Mouse (Mus musculus) spleen, adult 2 months (tissue): Measurements from ENCODE around the gene Coro6. TPM values are rescaled to one million over a fixed set of nuclear protein-coding genes. Genes with fewer than 3 reads are reported as not detected.

Experiments
- DNase-seq, 2 experiments: peaks; one replicate each; pipeline versions ENCODE4 v3.0.0 to v3.0.0-alpha.2; 2012 to 2021; ENCODE audit warnings: low spot score in 2 of 2, low read depth in 1 of 2
- H3K27ac ChIP-seq: fragments of 200-500 bp; 2 replicates; pipeline ENCODE4 v1.5.1; 2012; ENCODE audit warnings: low read length, inconsistent platforms; ENCODE audit not compliant: insufficient read depth
- H3K27me3 ChIP-seq: fragments of 200-500 bp; 2 replicates; pipeline ENCODE4 v1.6.1; 2012; ENCODE audit warnings: mild to moderate bottlenecking, moderate library complexity, low read length, inconsistent platforms; ENCODE audit not compliant: control insufficient read depth, insufficient read depth
- H3K36me3 ChIP-seq: fragments of 200-500 bp; 2 replicates; pipeline ENCODE4 v1.6.1; 2012; ENCODE audit warnings: mild to moderate bottlenecking, low read length, inconsistent platforms; ENCODE audit not compliant: control insufficient read depth, insufficient read depth
- H3K4me1 ChIP-seq: fragments of 200-500 bp; 2 replicates; pipeline ENCODE4 v1.6.1; 2011; ENCODE audit warnings: inconsistent platforms; ENCODE audit not compliant: control insufficient read depth, insufficient read depth, insufficient read length
- H3K4me3 ChIP-seq: fragments of 200-500 bp; 2 replicates; pipeline ENCODE4 v1.5.1; 2011; ENCODE audit warnings: mild to moderate bottlenecking, inconsistent platforms; ENCODE audit not compliant: insufficient read depth, insufficient read length; ENCODE audit errors: extremely low read depth
- CTCF ChIP-seq: fragments of 200-500 bp; IDR thresholded peaks from 2 replicates; pipeline ENCODE4 v1.5.1; 2011; ENCODE audit warnings: mild to moderate bottlenecking, inconsistent platforms; ENCODE audit not compliant: insufficient read depth, insufficient read length, insufficient replicate concordance; ENCODE audit errors: extremely low read depth
- POLR2A ChIP-seq: fragments of 200-500 bp; IDR thresholded peaks from 2 replicates; pipeline ENCODE4 v1.6.1; 2011; ENCODE audit warnings: low read depth, low read length, inconsistent platforms
- WGBS: fragments of 180-500 bp; shearing (Covaris S2); methylation state at CpG from one replicate; pipeline ENCODE4 v1.1.7; 2018; 5-methylcytosine and 5-hydroxymethylcytosine counted together
- polyA plus RNA-seq: library from polyadenylated mRNA; depleted of rRNA; stranded (reverse); fragments of >200 nt; gene quantifications from 2 replicates; pipeline ENCODE4 v1.2.3, GENCODE M21; 2012

Gene Coro6
- polyA plus RNA-seq, 1 experiment, result 1.1 TPM

DNA sequence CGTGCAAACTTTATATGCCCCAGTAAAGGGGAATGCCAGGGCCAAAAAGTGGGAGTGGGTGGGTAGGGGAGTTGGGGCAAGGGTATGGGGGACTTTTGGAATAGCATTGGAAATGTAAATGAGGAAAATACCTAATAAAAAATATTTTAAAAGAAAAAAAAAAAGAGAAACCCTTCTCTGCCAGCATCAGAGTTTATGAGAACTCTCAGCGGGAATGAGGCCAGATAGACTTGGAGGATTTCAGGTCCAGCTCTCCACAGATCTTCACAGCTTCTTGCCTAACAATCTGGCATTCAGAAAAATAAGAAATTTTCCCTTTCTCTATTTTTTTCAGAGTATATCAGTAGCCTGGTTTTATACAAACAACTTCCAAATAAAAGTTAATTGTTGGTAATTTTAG lies 25.2 kb upstream of the Coro6 start:
- TF ChIP-seq CTCF (no peak), POLR2A (no peak)
- WGBS, result 97% methylated on average over 2 of the region's 2 CpGs

DNA sequence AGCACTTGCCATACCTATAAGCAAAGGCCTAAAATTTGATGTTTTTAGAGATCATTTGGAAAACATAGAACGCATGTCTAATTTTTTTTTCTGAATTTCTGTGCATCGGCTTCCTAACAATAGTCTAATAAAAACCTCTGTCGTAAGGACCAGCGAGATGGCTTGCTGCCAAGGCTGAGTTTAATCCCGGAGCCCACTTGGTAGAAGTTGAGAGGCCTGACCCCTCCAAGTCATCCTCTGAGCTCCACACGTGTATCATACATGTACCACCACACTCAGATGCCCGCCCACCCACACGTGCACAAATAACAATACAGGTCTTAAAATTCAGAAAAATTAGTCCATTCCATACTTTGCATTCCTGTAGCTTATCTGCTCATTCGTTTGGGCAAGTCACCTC lies 22.1 kb upstream of the Coro6 start:
- H3K27me3 ChIP-seq, result no peaks in the 10 kb centered on the region
- 91% methylated on average over 9 of the region's 9 CpGs for WGBS
- no peak overlapping the region for H3K27ac ChIP-seq
- H3K36me3 ChIP-seq, result peaks cover 34% of the 10 kb centered on the region
- H3K4me1 ChIP-seq, result peaks cover 6% of the 10 kb centered on the region; the same call in 1 of the 2 replicates
- DNase-seq, result no peak
- H3K4me3 ChIP-seq, result no peak overlapping the region
- no peak for TF ChIP-seq POLR2A
- TF ChIP-seq CTCF, result no peak

More for the DNA sequence above, 25.2 kb upstream of the Coro6 start:
- no peak overlapping the region for H3K4me3 ChIP-seq
- DNase-seq, result no peak
- H3K27me3 ChIP-seq, result no peaks in the 10 kb centered on the region
- H3K27ac ChIP-seq, result no peak overlapping the region
- H3K36me3 ChIP-seq, result peaks cover 31% of the 10 kb centered on the region
- peaks cover 4% of the 10 kb centered on the region; the same call in 1 of the 2 replicates for H3K4me1 ChIP-seq

DNA sequence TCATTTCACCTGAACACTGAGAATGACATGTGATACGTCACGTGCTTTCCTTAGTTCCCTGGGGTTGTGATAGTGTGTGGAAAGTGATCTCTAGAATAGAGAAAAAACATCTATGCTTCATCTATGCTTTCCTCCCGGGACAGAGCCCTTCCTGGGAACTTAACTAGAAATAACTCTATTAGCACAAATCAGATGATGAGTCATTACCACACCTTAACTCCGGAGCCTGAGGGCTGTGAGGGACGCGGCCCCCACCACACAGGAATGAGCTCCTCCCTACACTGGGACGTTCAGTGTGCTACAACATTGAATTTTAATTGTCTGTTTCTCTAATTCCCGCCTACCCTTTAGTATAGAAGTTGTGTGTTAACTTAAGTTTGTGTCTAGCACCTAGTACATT lies 21.2 kb upstream of the Coro6 start:
- Histone ChIP-seq H3K36me3 (peaks cover 34% of the 10 kb centered on the region), H3K27me3 (no peaks in the 10 kb centered on the region), H3K27ac (no peak overlapping the region), H3K4me3 (no peak overlapping the region), H3K4me1 (peaks cover 6% of the 10 kb centered on the region; the same call in 1 of the 2 replicates)
- no peak for DNase-seq
- WGBS, result 82% methylated on average over 8 of the region's 8 CpGs
- TF ChIP-seq POLR2A (no peak), CTCF (no peak)

DNA sequence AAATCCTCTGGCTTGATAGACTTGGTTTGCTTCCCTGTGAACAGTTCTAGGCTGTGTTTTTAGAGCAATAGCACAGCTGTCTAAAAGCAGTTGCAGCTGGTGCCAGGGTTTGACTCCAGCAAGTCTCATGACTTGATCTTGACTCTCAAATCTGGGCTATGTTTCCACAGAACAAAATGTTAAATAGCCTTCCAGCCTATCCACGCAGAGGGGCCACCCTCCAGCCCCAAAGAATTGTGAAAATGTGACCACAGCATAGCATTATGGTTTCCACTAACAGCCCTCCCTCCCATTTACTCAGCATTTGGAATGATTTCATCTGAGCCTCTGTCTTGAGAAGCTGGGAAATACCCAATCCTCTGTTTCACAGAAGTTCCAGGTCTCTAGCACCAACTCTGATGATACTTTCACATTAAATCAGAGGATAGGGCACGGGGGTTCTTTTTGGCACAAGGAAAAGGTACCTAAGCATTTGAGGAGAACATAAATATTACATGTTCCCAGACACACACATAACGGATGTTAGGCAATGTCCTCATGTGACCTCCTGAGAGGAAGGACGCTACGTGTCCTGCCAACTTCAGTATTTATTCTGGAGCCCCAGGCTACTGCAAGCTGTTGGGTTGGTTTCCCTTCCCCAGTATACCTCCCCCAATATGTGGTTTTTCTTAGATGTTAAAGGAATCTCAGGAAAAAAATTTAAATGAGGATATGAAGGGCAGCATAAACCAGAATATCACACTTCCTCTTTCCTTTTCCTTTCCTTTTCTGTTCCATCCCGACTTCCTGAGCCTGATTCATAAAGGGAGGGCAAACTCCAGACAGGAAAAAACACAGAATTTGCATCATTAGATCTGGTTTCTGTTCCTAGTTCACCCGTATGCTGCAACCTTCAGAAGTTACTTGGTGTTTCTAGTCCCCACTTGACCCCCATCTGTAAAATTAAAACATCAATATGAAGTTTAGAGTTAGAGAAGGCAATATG lies 19.7 kb upstream of the Coro6 start:
- Histone ChIP-seq H3K4me3 (no peak overlapping the region), H3K4me1 (peaks cover 8% of the 10 kb centered on the region), H3K27me3 (no peaks in the 10 kb centered on the region), H3K27ac (peak overlapping the region; percentile 41; the same call in 1 of the 2 replicates), H3K36me3 (peaks cover 33% of the 10 kb centered on the region)
- DNase-seq, result no peak
- WGBS, result 33% methylated on average over 7 of the region's 7 CpGs
- TF ChIP-seq CTCF (no peak), POLR2A (no peak)

DNA sequence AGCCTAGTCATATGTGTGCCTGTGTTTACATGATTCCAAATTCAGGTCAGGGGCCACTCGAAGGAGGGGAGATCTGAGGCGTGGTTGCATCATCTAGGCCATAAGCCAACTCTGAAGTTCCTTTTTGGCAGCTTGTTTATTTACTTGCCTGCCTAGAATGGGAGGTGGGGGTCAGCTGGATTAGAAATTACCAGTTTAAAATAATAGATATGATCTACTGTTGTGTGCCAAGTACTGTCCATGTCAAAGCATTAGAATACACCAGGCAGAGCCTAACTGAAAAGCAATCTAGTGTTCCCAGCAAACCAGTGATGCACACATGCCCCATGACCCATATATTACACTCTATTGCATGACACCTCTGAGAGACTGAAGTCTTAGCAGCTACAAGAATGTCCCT lies 17.3 kb upstream of the Coro6 start:
- peaks cover 8% of the 10 kb centered on the region for H3K4me1 ChIP-seq
- peaks cover 27% of the 10 kb centered on the region for H3K36me3 ChIP-seq
- H3K27me3 ChIP-seq, result no peaks in the 10 kb centered on the region
- TF ChIP-seq POLR2A (no peak), CTCF (no peak)
- H3K4me3 ChIP-seq, result no peak overlapping the region
- no peak overlapping the region for H3K27ac ChIP-seq
- WGBS, result 65% methylated on average over 2 of the region's 2 CpGs
- DNase-seq, result no peak

DNA sequence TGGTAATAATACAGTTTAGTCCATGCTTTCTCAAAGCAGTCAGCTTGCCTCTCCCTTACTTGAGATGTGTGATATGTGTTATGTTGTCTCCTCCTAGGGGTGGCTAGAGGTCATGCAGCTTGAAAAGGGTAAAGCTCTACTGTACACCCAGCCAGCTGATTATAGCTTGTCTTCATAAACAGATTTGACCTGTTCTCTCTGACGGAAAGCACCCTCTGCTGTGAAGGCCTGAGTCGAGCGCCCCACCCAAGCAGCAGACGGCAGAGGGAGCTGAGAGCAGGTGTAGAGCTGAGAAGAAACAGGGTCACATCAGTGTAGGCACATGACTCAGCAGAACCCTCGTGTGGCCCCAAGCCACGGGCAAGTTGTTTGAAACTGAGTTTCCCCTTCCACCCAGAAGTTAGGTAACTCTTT lies 15.6 kb upstream of the Coro6 start:
- Histone ChIP-seq H3K27ac (no peak overlapping the region), H3K27me3 (no peaks in the 10 kb centered on the region), H3K4me1 (peaks cover 8% of the 10 kb centered on the region), H3K4me3 (no peak overlapping the region), H3K36me3 (peaks cover 25% of the 10 kb centered on the region)
- WGBS, result 18% methylated on average over 6 of the region's 6 CpGs
- peak; percentile 49 to 51 for DNase-seq
- no peak for TF ChIP-seq POLR2A
- peak; percentile 37; the same call in 1 of the 2 replicates for TF ChIP-seq CTCF

DNA sequence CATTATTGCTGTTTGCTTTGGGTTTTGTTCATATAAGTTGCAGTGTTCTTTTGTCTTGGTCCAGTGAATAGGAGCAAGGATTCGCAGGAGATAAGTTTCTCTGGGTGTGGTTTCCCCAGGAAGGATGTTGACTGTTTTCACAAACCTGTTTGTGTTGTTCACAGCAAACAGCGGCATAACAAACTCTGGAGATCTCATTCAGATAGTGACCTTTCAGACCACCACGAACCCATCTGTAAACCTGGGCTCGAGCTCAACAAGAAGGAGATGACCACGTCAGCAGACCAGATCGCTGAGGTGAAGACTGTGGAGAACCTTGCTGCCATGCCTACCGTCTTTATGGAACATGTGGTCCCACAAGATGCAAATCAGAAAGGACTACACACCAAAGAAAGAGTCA lies 13.0 kb upstream of the Coro6 start:
- Histone ChIP-seq H3K4me1 (peaks cover 2% of the 10 kb centered on the region; the same call in 1 of the 2 replicates), H3K27me3 (no peaks in the 10 kb centered on the region), H3K36me3 (peaks cover 33% of the 10 kb centered on the region), H3K27ac (no peak overlapping the region), H3K4me3 (no peak overlapping the region)
- WGBS, result 92% methylated on average over 7 of the region's 7 CpGs
- no peak for TF ChIP-seq POLR2A
- no peak for TF ChIP-seq CTCF
- DNase-seq, result no peak
